Mouse (Mus musculus) olfactory bulb, adult 2 months (tissue): ENCODE data around the gene Prkg1. TPM values are rescaled to one million over a fixed set of nuclear protein-coding genes. Genes with fewer than 3 reads are reported as not detected.

Experiments used
- H3K27ac ChIP-seq: fragments of 200-500 bp; 2 replicates; pipeline ENCODE4 v1.5.1; 2012; ENCODE audit warnings: low read depth, low read length; ENCODE audit not compliant: insufficient read depth
- H3K4me1 ChIP-seq: fragments of 200-500 bp; 2 replicates; pipeline ENCODE4 v1.6.1; 2012; ENCODE audit warnings: low read length; ENCODE audit not compliant: control insufficient read depth, insufficient read depth
- H3K4me3 ChIP-seq: fragments of 200-500 bp; 2 replicates; pipeline ENCODE4 v1.5.1; 2012; ENCODE audit warnings: mild to moderate bottlenecking, low read depth, low read length, moderate library complexity; ENCODE audit not compliant: insufficient read depth
- CTCF ChIP-seq: fragments of 200-500 bp; IDR thresholded peaks from 2 replicates; pipeline ENCODE4 v1.5.1; 2012; ENCODE audit warnings: low read depth, mild to moderate bottlenecking, low read length, moderate library complexity; ENCODE audit not compliant: insufficient read depth
- POLR2A ChIP-seq: fragments of 200-500 bp; IDR thresholded peaks from 2 replicates; pipeline ENCODE4 v1.6.1; 2012; ENCODE audit warnings: mild to moderate bottlenecking, low read depth, low read length, moderate library complexity; ENCODE audit not compliant: insufficient read depth
- WGBS: fragments of 180-500 bp; shearing (Covaris S2); methylation state at CpG from one replicate; pipeline ENCODE4 v1.1.7; 2018; 5-methylcytosine and 5-hydroxymethylcytosine counted together
- polyA plus RNA-seq: library from polyadenylated mRNA; stranded (reverse); fragments of >200 nt; gene quantifications from 2 replicates; pipeline ENCODE4 v1.2.4, GENCODE M21; 2012; ENCODE audit warnings: low replicate concordance; ENCODE audit not compliant: missing spikeins, insufficient read depth, insufficient read length

Prkg1 gene
- polyA plus RNA-seq, 1 experiment = not detected

DNA sequence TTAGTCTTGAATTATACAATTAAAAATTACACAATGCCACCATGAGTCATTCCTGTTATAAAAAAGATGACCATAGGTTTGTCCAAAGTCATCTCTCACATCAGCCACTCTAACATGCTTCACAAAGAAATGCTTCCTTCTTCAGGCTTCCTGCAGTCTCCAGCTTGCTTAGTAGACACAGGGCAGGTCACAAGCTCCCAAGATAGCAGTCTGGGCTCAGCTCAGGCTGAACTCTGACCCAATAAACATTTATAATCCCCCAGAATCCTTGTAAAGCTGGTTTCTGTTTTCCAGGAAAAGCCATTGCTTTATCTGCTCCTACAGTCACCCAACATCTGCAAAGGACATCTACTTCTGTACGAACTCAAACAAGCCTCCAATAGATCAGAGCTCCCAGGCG is 938.7 kb downstream of the Prkg1 start:
- H3K4me1 ChIP-seq = no peaks in the 10 kb centered on the region
- H3K27ac ChIP-seq = no peak overlapping the region
- TF ChIP-seq CTCF (no peak), POLR2A (no peak)
- H3K4me3 ChIP-seq = no peak overlapping the region
- 89% methylated on average over 2 of the region's 2 CpGs for WGBS

DNA sequence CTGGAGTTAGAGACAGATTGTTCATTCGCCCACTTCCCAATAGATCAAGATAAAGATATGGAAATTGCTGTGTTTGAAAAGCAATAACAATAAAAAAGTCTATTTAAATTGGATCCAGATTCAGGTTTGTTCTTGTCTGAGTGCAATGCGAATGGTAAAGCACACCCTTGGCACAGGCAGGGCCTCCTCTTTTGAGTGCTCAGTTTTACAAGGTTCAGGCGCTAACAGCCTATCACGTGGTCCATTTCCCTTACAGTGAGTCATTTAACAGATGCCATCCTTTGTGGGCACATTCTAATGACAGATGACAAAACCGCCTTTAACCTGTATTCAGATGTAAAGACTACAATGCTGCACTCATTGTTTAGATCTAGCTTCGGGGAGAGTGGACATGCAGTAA is 949.2 kb downstream of the Prkg1 start:
- no peak for TF ChIP-seq POLR2A
- no peak for TF ChIP-seq CTCF
- H3K4me1 ChIP-seq = no peaks in the 10 kb centered on the region
- H3K4me3 ChIP-seq = no peak overlapping the region
- no peak overlapping the region for H3K27ac ChIP-seq
- 70% methylated on average over 6 of the region's 6 CpGs for WGBS

DNA sequence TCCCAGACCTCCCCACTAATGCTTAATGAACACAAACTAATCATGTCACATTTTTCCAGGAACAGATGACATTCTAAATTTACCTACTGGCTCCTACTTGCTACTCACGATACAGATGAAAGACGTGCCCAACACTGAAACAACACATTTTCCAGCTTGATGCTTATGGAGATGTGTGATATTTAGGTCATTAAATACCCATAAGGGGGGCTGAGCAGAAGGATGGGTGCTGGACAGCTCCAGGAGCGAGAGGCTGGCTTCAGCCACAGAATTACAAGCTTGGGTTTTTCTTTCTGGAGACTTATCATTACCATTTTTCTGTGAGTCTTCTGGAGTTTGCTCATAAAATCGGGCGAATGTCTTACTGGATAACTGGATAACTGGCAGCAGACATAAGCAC is 958.6 kb downstream of the Prkg1 start:
- 86% methylated on average over 5 of the region's 5 CpGs for WGBS
- H3K27ac ChIP-seq = no peak overlapping the region

DNA sequence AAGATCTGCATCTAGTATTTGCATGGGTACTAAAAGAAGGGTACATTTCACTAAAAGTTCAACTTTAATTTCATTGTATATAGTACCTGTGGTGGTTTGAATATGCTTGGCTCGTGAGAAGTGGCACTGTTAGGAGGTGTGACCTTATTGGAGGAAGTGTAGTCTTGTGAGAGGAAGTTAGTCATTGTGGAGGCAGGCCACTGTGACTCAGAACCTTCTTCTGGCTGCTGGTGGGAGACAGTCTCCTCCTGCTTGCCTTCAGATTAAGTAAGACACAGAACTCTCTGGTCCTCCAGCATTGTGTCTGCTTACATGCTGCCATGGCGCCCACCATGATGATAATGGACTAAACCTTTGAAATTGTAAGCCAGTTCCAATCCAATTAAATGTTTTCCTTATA is 984.0 kb downstream of the Prkg1 start:
- WGBS = 86% methylated on average over 2 of the region's 2 CpGs
- TF ChIP-seq POLR2A = no peak
- TF ChIP-seq CTCF = no peak
- Histone ChIP-seq H3K27ac (no peak overlapping the region), H3K4me3 (no peak overlapping the region), H3K4me1 (no peaks in the 10 kb centered on the region)

More for the DNA sequence above, 958.6 kb downstream of the Prkg1 start:
- TF ChIP-seq CTCF (no peak), POLR2A (no peak)
- H3K4me3 ChIP-seq = no peak overlapping the region
- H3K4me1 ChIP-seq = no peaks in the 10 kb centered on the region

DNA sequence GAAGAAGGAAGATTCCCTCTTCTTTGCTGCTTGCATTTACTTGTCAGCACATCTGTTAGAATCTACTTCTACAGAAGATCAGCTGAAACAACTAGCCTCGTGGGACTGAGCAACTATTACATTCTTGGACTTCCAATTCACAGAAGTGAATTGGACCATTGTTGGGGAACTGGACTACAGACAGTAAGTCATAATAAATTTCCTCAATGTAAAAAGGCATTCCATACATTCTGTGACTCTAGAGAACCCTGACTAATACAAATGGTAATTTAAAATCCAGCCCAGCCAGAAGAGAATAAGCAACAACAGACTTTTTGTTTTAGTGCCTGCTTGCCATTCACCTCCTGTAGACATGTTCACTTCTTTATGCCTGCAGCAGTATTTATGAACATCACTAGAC is 996.5 kb downstream of the Prkg1 start:
- H3K4me1 ChIP-seq = no peaks in the 10 kb centered on the region
- WGBS = 56% methylated on average over 1 of the region's 1 CpGs
- no peak overlapping the region for H3K4me3 ChIP-seq
- H3K27ac ChIP-seq = no peak overlapping the region
- no peak for TF ChIP-seq CTCF
- no peak for TF ChIP-seq POLR2A

DNA sequence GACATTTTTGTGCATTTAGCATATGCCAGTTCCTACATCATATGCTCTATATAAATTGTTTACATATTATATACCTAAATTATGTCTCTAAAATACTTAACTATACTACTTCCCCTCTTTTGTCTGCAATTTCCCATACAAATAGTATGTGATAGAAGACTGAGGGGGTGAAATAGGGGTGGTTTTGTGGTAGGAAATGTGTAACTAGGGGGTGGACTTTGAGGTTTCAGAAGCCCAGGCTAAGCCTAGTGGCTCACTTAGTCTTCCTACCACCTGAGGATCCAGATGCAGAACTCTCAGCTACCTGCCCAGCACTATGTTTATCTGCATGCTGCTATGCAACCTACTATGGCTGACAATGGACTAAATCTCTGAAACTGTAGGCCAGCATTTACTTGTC is 1020.4 kb downstream of the Prkg1 start:
- Histone ChIP-seq H3K27ac (no peak overlapping the region), H3K4me1 (no peaks in the 10 kb centered on the region), H3K4me3 (no peak overlapping the region)
- TF ChIP-seq CTCF (no peak), POLR2A (no peak)

DNA sequence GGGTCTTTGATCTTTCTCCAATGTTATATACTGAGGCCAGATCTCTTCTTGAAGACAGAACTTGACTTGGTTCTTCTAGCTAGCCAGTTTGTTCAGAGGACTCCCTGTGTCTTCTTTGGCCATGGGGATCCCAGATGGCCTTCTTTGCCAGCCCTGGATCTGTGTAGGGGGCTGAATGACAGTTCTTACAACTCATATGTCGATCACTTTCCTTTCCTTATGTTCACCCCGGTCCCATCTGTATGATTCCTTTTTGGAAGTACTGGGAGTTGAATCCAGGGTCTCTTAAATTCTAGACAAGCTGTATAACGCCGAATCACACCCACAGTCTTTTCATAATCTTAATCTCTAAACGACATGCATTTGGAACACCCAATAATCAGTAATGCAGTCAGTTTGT is 1065.7 kb downstream of the Prkg1 start:
- no peaks in the 10 kb centered on the region for H3K4me1 ChIP-seq
- no peak overlapping the region for H3K27ac ChIP-seq
- TF ChIP-seq CTCF = no peak
- no peak for TF ChIP-seq POLR2A
- H3K4me3 ChIP-seq = no peak overlapping the region
- WGBS = 92% methylated on average over 5 of the region's 5 CpGs

DNA sequence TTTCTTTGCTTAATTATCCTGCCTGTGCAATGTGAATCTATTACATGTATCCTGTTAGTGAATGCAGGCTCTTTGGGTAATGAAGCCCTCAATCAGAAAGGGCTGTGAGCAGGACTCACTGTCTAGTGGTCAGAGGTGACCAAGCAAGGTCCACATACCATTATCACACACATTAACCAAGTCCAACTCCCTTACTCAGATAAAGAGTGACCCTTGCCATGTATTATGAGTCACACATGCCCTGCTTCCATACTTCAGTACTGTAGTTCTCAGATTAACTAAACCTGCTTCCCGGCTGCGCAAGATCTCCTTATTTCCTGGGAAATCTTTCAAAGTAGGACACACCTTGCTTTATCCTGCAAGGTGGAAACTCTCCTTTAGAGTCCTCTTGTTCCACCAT is 1073.6 kb downstream of the Prkg1 start:
- TF ChIP-seq POLR2A (no peak), CTCF (no peak)
- Histone ChIP-seq H3K4me3 (no peak overlapping the region), H3K27ac (no peak overlapping the region), H3K4me1 (no peaks in the 10 kb centered on the region)
- 97% methylated on average over 2 of the region's 2 CpGs for WGBS

DNA sequence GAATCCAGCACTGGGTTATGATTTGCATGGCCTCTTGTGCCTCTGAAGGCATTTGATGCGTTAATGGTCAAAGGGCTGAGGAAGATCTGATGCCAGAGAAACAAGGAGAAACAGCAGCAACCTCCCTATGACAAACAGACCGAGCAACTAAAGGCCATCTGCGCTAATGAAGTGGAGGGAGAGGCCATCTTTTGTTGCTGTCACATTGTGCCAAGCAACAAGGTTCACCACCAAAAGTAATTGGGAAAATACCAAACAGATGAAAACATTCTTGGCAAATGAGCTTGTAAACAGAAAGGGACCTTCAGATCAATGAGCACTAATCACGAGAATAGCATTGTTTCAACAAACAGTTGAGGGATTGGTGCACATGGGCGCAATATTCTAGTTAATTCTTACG is 1074.1 kb downstream of the Prkg1 start:
- TF ChIP-seq POLR2A (no peak), CTCF (no peak)

DNA sequence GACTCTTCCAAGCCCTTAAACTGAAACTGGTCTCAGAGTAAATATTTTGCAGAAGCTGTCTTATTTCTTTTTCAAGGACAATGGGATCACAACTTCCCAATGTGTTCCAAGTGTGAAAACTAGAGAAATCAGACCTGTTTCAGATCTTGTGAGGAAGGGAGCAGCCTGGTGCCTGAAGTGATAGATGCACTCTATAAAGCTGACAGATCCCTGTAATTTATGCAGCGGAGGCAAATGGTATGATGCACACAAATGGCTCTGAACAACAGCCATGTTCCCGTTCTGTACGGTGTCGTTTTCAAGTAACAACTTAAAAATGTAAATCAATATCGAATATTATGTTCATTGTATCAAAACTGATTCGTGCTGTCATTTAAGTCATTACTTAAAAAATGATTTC is 1076.9 kb downstream of the Prkg1 start:
- Histone ChIP-seq H3K4me1 (no peaks in the 10 kb centered on the region), H3K4me3 (no peak overlapping the region), H3K27ac (no peak overlapping the region)
- 80% methylated on average over 6 of the region's 6 CpGs for WGBS
- no peak for TF ChIP-seq CTCF
- TF ChIP-seq POLR2A = no peak

More for the DNA sequence above, 1074.1 kb downstream of the Prkg1 start:
- WGBS = 70% methylated on average over 6 of the region's 6 CpGs
- no peak overlapping the region for H3K27ac ChIP-seq
- H3K4me3 ChIP-seq = no peak overlapping the region
- no peaks in the 10 kb centered on the region for H3K4me1 ChIP-seq
